Mouse (Mus musculus) heart, embryonic 13.5 days (tissue): Measurements from ENCODE around the gene Psg19. TPM values are rescaled to one million over a fixed set of nuclear protein-coding genes. Genes with fewer than 3 reads are reported as not detected.

Experiments
- ATAC-seq: fragments of 200-750 bp; cut with Nextera tagmentation; 2 replicates; pipeline ENCODE4 v1.8.0; 2017; ENCODE audit warnings: moderate TSS enrichment; ENCODE audit not compliant: insufficient number of reproducible peaks, low FRiP score, low TSS enrichment; ENCODE audit errors: extremely low read depth
- H3K27ac ChIP-seq: fragments of 300-500 bp; sonication (generic); replicated peaks from 2 replicates; pipeline ENCODE4 v1.5.1; 2015; ENCODE audit warnings: moderate library complexity, mild to moderate bottlenecking, inconsistent platforms
- H3K27me3 ChIP-seq: fragments of 300-500 bp; sonication (generic); replicated peaks from 2 replicates; pipeline ENCODE4 v1.6.1; 2015; ENCODE audit warnings: mild to moderate bottlenecking, inconsistent platforms
- H3K36me3 ChIP-seq: fragments of 300-500 bp; sonication (generic); 2 replicates; pipeline ENCODE4 v1.6.1; 2015; ENCODE audit warnings: mild to moderate bottlenecking, inconsistent platforms
- H3K4me1 ChIP-seq: fragments of 300-500 bp; sonication (generic); 2 replicates; pipeline ENCODE4 v1.6.1; 2015; ENCODE audit warnings: inconsistent platforms
- H3K4me2 ChIP-seq: fragments of 300-500 bp; sonication (generic); 2 replicates; pipeline ENCODE4 v1.6.1; 2015; ENCODE audit warnings: inconsistent platforms, mild to moderate bottlenecking, moderate library complexity
- H3K4me3 ChIP-seq: fragments of 300-500 bp; sonication (generic); 2 replicates; pipeline ENCODE4 v1.5.1; 2015; ENCODE audit warnings: moderate library complexity, mild to moderate bottlenecking, inconsistent platforms
- H3K9ac ChIP-seq: fragments of 300-500 bp; sonication (generic); 2 replicates; pipeline ENCODE4 v1.6.1; 2015; ENCODE audit warnings: inconsistent platforms, mild to moderate bottlenecking, moderate library complexity
- H3K9me3 ChIP-seq: fragments of 300-500 bp; sonication (generic); 2 replicates; pipeline ENCODE4 v1.6.1; 2016; ENCODE audit warnings: inconsistent platforms
- WGBS: fragments of 180-500 bp; shearing (Covaris S2); methylation state at CpG from one replicate; pipeline ENCODE4 v1.1.7; 2015; ENCODE audit warnings: mixed read lengths; 5-methylcytosine and 5-hydroxymethylcytosine counted together
- polyA plus RNA-seq: library from polyadenylated mRNA; unstranded; fragments of >200 nt; fragmentation: Nextera tagmentation; extraction: Ambion mirVana; gene quantifications from 2 replicates; pipeline ENCODE4 v1.2.1, GENCODE M21; 2015

Gene Psg19
- polyA plus RNA-seq = not detected in 2 replicates

GRCm38 (mm10) chr7:18798420-18798819 lies at the start of gene Psg19:
Psg19 (minus strand) TSS chr7:18798520.
- Histone ChIP-seq H3K4me3 (no peak within 1 kb of the TSS), H3K27me3 (no peaks in the 10 kb centered on the region), H3K27ac (no peak within 1 kb of the TSS), H3K4me1 (no peaks in the 10 kb centered on the region), H3K9me3 (no peaks in the 10 kb centered on the region), H3K36me3 (no peaks in the 10 kb centered on the region), H3K9ac (no peak within 1 kb of the TSS), H3K4me2 (no peak within 1 kb of the TSS)
- no peak for ATAC-seq
- 68% methylated on average over 1 of the region's 1 CpGs for WGBS

- peaks cover 10% of the 10 kb centered on the region; the same call in 1 of the 2 replicates for H3K4me1 ChIP-seq
- H3K27me3 ChIP-seq = no peaks in the 10 kb centered on the region
- H3K4me3 ChIP-seq = no peak overlapping the region
- H3K4me2 ChIP-seq = no peak overlapping the region
- no peak overlapping the region for H3K27ac ChIP-seq
- WGBS = 27% methylated on average over 5 of the region's 5 CpGs
- no peaks in the 10 kb centered on the region for H3K36me3 ChIP-seq
- no peak for ATAC-seq
- no peak overlapping the region for H3K9ac ChIP-seq
- no peaks in the 10 kb centered on the region for H3K9me3 ChIP-seq
These were observed 46.5 kb upstream of the Psg19 start for GRCm38 (mm10) chr7:18844811-18845210.

- Histone ChIP-seq H3K27me3 (no peaks in the 10 kb centered on the region), H3K9ac (peak overlapping the region; percentile 12; the same call in 1 of the 2 replicates), H3K4me1 (peaks cover 12% of the 10 kb centered on the region; the same call in 1 of the 2 replicates), H3K27ac (0 out of 2 replicates have a peak overlapping the region, but pooled peaks have one; percentile 53), H3K4me3 (peak overlapping the region; percentile 29), H3K9me3 (no peaks in the 10 kb centered on the region), H3K36me3 (no peaks in the 10 kb centered on the region), H3K4me2 (peak overlapping the region; percentile 77)
- 86% methylated on average over 1 of the region's 1 CpGs for WGBS
- no peak for ATAC-seq
These were observed 42.9 kb upstream of the Psg19 start for GRCm38 (mm10) chr7:18841174-18841567.

- peaks cover 12% of the 10 kb centered on the region; the same call in 1 of the 2 replicates for H3K4me1 ChIP-seq
- ATAC-seq = peak; percentile 58; the same call in 1 of the 2 replicates
- no peaks in the 10 kb centered on the region for H3K27me3 ChIP-seq
- peak overlapping the region; percentile 55 for H3K4me3 ChIP-seq
- WGBS = 7% methylated on average over 14 of the region's 17 CpGs
- peak overlapping the region; percentile 77 for H3K9ac ChIP-seq
- peak overlapping the region; percentile 68 for H3K27ac ChIP-seq
- H3K9me3 ChIP-seq = no peaks in the 10 kb centered on the region
- no peaks in the 10 kb centered on the region for H3K36me3 ChIP-seq
- H3K4me2 ChIP-seq = peak overlapping the region; percentile 77
These were observed 42.3 kb upstream of the Psg19 start for GRCm38 (mm10) chr7:18840386-18841173.

- H3K27ac ChIP-seq = peak within 1 kb of the TSS; percentile 68
- no peaks in the 10 kb centered on the region for H3K36me3 ChIP-seq
- H3K4me3 ChIP-seq = peak within 1 kb of the TSS; percentile 55
- 13% methylated on average over 3 of the region's 3 CpGs for WGBS
- H3K9me3 ChIP-seq = no peaks in the 10 kb centered on the region
- peak within 1 kb of the TSS; percentile 77 for H3K9ac ChIP-seq
- peaks cover 12% of the 10 kb centered on the region; the same call in 1 of the 2 replicates for H3K4me1 ChIP-seq
- peak within 1 kb of the TSS; percentile 77 for H3K4me2 ChIP-seq
- H3K27me3 ChIP-seq = no peaks in the 10 kb centered on the region
- ATAC-seq = no peak
These were observed 41.5 kb upstream of the Psg19 start, which contains the start of gene Mill2 for GRCm38 (mm10) chr7:18839865-18840264. Mill2 (plus strand) TSS chr7:18839966.

GRCm38 (mm10) chr7:18832298-18832697 lies 34.0 kb upstream of the Psg19 start:
- Histone ChIP-seq H3K27me3 (peaks cover 3% of the 10 kb centered on the region; the same call in 1 of the 2 replicates), H3K4me1 (no peaks in the 10 kb centered on the region), H3K4me3 (no peak overlapping the region), H3K27ac (no peak overlapping the region), H3K9ac (no peak overlapping the region), H3K9me3 (0 out of 2 replicates have a peak, but pooled peaks cover 3% of the 10 kb centered on the region), H3K4me2 (no peak overlapping the region), H3K36me3 (no peaks in the 10 kb centered on the region)
- 32% methylated on average over 13 of the region's 13 CpGs for WGBS
- no peak for ATAC-seq

GRCm38 (mm10) chr7:18829545-18829944 lies 31.2 kb upstream of the Psg19 start:
- Histone ChIP-seq H3K9me3 (0 out of 2 replicates have a peak, but pooled peaks cover 3% of the 10 kb centered on the region), H3K4me1 (no peaks in the 10 kb centered on the region), H3K4me2 (no peak overlapping the region), H3K4me3 (no peak overlapping the region), H3K9ac (no peak overlapping the region), H3K36me3 (no peaks in the 10 kb centered on the region), H3K27me3 (peaks cover 3% of the 10 kb centered on the region; the same call in 1 of the 2 replicates), H3K27ac (no peak overlapping the region)
- no peak for ATAC-seq
- 80% methylated on average over 7 of the region's 7 CpGs for WGBS

- no peak overlapping the region for H3K27ac ChIP-seq
- H3K9me3 ChIP-seq = 0 out of 2 replicates have a peak, but pooled peaks cover 2% of the 10 kb centered on the region
- 40% methylated on average over 9 of the region's 9 CpGs for WGBS
- no peak overlapping the region for H3K9ac ChIP-seq
- ATAC-seq = no peak
- H3K27me3 ChIP-seq = peaks cover 3% of the 10 kb centered on the region; the same call in 1 of the 2 replicates
- no peaks in the 10 kb centered on the region for H3K36me3 ChIP-seq
- H3K4me1 ChIP-seq = no peaks in the 10 kb centered on the region
- H3K4me3 ChIP-seq = no peak overlapping the region
- no peak overlapping the region for H3K4me2 ChIP-seq
These were observed 30.3 kb upstream of the Psg19 start for GRCm38 (mm10) chr7:18828592-18828991.

GRCm38 (mm10) chr7:18827792-18828546 lies 29.6 kb upstream of the Psg19 start:
- no peak overlapping the region for H3K4me2 ChIP-seq
- ATAC-seq = no peak
- 49% methylated on average over 26 of the region's 26 CpGs for WGBS

GRCm38 (mm10) chr7:18821507-18821906 lies 23.2 kb upstream of the Psg19 start, which contains the start of gene Psg17:
Psg17 (minus strand) TSS chr7:18821607.
- Histone ChIP-seq H3K27ac (no peak within 1 kb of the TSS), H3K9ac (no peak within 1 kb of the TSS), H3K4me1 (no peaks in the 10 kb centered on the region), H3K9me3 (no peaks in the 10 kb centered on the region), H3K36me3 (no peaks in the 10 kb centered on the region), H3K4me2 (no peak within 1 kb of the TSS), H3K4me3 (no peak within 1 kb of the TSS), H3K27me3 (no peaks in the 10 kb centered on the region; the same call in 1 of the 2 replicates)
- ATAC-seq = no peak
- 49% methylated on average over 3 of the region's 3 CpGs for WGBS

More at GRCm38 (mm10) chr7:18827792-18828546, 29.6 kb upstream of the Psg19 start:
- Histone ChIP-seq H3K4me3 (no peak overlapping the region), H3K27me3 (peaks cover 3% of the 10 kb centered on the region; the same call in 1 of the 2 replicates), H3K27ac (no peak overlapping the region), H3K36me3 (no peaks in the 10 kb centered on the region), H3K4me1 (no peaks in the 10 kb centered on the region), H3K9me3 (no peaks in the 10 kb centered on the region), H3K9ac (no peak overlapping the region)

GRCm38 (mm10) chr7:18818301-18818700 lies 20.0 kb upstream of the Psg19 start:
- Histone ChIP-seq H3K9me3 (no peaks in the 10 kb centered on the region), H3K36me3 (no peaks in the 10 kb centered on the region), H3K27ac (no peak overlapping the region), H3K4me2 (no peak overlapping the region), H3K4me3 (no peak overlapping the region), H3K9ac (no peak overlapping the region), H3K4me1 (no peaks in the 10 kb centered on the region), H3K27me3 (no peaks in the 10 kb centered on the region; the same call in 1 of the 2 replicates)
- WGBS = 66% methylated on average over 9 of the region's 9 CpGs
- ATAC-seq = no peak
